Mouse (Mus musculus) midbrain, embryonic 11.5 days (tissue): ENCODE measurements at regions not wholly inside any gene's neighbourhood (a gene's known extent, or its start where the extent isn't known, plus 50 kb on each side); places are given as distances from the start of the nearest gene placed in this dataset.
"Not testable (repeated sequence)": the region's sequence is repeated elsewhere in the genome, so short reads cannot be mapped to it uniquely, and the experiment has no call there.

Experiments used
- ATAC-seq: fragments of 200-750 bp; cut with Nextera tagmentation; 2 replicates; pipeline ENCODE4 v1.8.0; 2017; ENCODE audit warnings: moderate TSS enrichment, moderate library complexity; ENCODE audit not compliant: low FRiP score
- DNase-seq: peaks from one replicate; pipeline ENCODE4 v3.0.0; 2015; ENCODE audit warnings: low spot score; ENCODE audit errors: missing footprints
- H3K27ac ChIP-seq: fragments of 300-500 bp; sonication (generic); 2 replicates; pipeline ENCODE4 v1.5.1; 2014; ENCODE audit warnings: low read depth, low read length
- H3K27me3 ChIP-seq: fragments of 300-500 bp; sonication (generic); 2 replicates; pipeline ENCODE4 v1.6.1; 2014; ENCODE audit warnings: mild to moderate bottlenecking, low read length, moderate library complexity, mixed read lengths; ENCODE audit not compliant: control insufficient read depth, insufficient read depth
- H3K36me3 ChIP-seq: fragments of 300-500 bp; sonication (generic); 2 replicates; pipeline ENCODE4 v1.6.1; 2014; ENCODE audit warnings: mild to moderate bottlenecking, low read length, moderate library complexity, mixed read lengths; ENCODE audit not compliant: control insufficient read depth, insufficient read depth
- H3K4me1 ChIP-seq: fragments of 300-500 bp; sonication (generic); 2 replicates; pipeline ENCODE4 v1.6.1; 2014; ENCODE audit warnings: low read length; ENCODE audit not compliant: control insufficient read depth, insufficient read depth
- H3K4me2 ChIP-seq: fragments of 300-500 bp; sonication (generic); 2 replicates; pipeline ENCODE4 v1.6.1; 2014; ENCODE audit warnings: mild to moderate bottlenecking, moderate library complexity
- H3K4me3 ChIP-seq: fragments of 300-500 bp; sonication (generic); 2 replicates; pipeline ENCODE4 v1.5.1; 2014; ENCODE audit warnings: low read depth, low read length
- H3K9ac ChIP-seq: fragments of 300-500 bp; sonication (generic); 2 replicates; pipeline ENCODE4 v1.6.1; 2014; ENCODE audit warnings: low read length
- H3K9me3 ChIP-seq: fragments of 300-500 bp; sonication (generic); 2 replicates; pipeline ENCODE4 v1.6.1; 2016; ENCODE audit warnings: low read length; ENCODE audit not compliant: control insufficient read depth
- WGBS: fragments of 180-500 bp; shearing (Covaris S2); extraction: QIAGEN DNeasy Blood & Tissue Kit; methylation state at CpG from one replicate; pipeline ENCODE4 v1.1.7; 2014; 5-methylcytosine and 5-hydroxymethylcytosine counted together

DNA sequence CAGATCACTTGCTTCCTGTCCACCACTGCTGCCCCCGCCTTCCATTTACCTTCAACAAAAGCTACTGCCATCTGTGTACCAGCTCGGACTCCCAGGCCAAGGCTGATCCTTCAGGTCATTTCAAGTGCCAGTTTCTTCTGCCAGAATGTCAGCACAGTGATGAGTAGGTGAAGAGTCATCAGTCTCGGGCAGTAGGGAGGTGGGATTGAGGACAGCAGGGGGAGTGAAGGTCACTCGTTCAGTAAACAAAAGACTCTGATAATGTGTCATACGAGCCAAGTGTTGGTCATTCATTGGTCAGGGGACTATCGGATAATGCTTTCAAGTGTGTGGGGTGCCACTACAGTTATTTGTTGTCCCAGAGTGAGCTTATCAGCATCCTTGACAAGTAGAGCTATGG is 536.3 kb downstream of the Plxdc2 start:
- H3K4me3 ChIP-seq, H3K9ac ChIP-seq, ATAC-seq, H3K4me1 ChIP-seq, H3K4me2 ChIP-seq, H3K27me3 ChIP-seq, DNase-seq, H3K9me3 ChIP-seq, H3K27ac ChIP-seq, H3K36me3 ChIP-seq: not testable (repeated sequence)
- WGBS = 79% methylated on average over 6 of the region's 6 CpGs

DNA sequence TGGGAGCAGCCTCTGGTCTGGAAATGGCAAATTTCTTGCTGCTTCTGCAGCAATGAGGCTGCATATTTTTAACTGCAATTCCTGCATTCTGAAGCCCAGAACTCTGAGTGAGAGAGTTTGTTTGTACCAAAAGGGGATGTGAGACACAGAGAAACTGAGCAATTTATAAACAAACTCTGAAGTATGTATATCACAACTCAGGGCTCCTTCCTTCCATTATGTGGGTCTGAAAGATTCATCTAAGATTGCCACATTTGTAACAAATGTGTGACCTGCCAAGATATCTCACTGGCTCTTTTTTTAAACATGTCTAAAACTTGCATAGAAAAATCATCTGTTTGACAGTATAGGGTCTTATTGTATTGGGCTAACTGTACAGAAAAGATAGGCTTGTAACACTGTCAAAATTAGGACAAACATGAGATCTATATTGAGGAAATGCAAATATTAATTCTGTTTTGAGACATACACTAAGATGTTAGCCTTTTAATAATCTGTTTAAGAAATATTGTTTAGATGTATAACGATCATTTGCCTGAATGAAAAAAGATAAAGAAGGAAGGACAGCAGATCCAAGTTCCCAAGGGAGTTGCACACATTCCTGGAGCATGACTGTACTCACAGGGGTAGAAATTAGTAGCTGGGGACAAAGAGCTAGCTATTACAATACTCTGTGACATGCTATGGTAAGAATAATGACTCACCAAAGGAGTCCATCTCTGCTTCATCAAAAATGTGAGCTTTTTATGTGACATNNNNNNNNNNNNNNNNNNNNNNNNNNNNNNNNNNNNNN is 553.3 kb downstream of the Plxdc2 start:
- ATAC-seq = no peak
- no peaks in the 10 kb centered on the region for H3K9me3 ChIP-seq
- no peaks in the 10 kb centered on the region for H3K4me1 ChIP-seq
- H3K36me3 ChIP-seq = no peaks in the 10 kb centered on the region
- no peak overlapping the region for H3K4me3 ChIP-seq
- no peak overlapping the region for H3K9ac ChIP-seq
- no peak overlapping the region for H3K4me2 ChIP-seq
- DNase-seq = no peak
- no peaks in the 10 kb centered on the region for H3K27me3 ChIP-seq
- no peak overlapping the region for H3K27ac ChIP-seq
- 87% methylated on average over 1 of the region's 1 CpGs for WGBS

DNA sequence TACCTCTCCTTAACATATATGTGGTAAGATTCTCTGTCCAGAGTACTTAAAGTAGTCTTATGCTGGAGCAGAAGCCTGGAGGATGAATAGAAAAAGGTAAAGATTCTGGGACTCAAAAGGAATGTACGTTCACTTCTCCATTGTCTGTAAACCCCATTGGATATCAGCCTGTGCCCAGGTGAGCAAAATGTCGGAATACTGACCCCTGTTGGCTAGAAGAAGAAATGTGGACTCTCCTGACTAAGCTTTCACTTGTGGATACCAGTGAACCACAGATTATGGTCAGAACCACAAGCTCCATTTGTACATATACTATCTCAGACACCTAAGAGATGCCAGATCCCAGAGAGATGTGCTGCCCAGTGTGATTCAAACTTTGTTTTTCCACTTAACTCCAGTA is 558.5 kb downstream of the Plxdc2 start:
- no peaks in the 10 kb centered on the region for H3K9me3 ChIP-seq
- no peaks in the 10 kb centered on the region for H3K27me3 ChIP-seq
- WGBS = 25% methylated on average over 2 of the region's 2 CpGs
- H3K27ac ChIP-seq = no peak overlapping the region
- H3K4me1 ChIP-seq = no peaks in the 10 kb centered on the region
- no peak overlapping the region for H3K4me2 ChIP-seq
- DNase-seq = no peak
- H3K9ac ChIP-seq = no peak overlapping the region
- no peak for ATAC-seq
- no peak overlapping the region for H3K4me3 ChIP-seq
- no peaks in the 10 kb centered on the region for H3K36me3 ChIP-seq

DNA sequence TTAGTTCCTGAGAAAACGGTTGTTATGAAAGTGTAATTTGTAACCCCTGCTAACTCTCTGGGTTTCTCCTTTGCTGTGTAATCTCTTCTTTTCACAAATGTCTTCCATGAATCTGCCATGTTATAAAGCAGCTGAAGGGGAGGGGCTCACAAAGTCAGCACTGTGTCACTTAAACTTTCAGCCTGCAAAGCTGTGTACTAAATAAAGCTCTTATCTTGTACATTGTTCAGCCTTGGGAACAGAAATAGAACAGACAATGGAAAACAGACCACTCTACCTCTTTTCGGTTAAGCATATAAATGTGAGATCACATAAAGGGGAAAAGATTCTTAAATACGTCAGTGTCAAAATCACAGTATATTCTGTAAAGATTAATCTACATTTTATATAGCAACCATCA is 573.9 kb downstream of the Plxdc2 start:
- Histone ChIP-seq H3K9me3 (no peaks in the 10 kb centered on the region), H3K27me3 (no peaks in the 10 kb centered on the region), H3K9ac (no peak overlapping the region), H3K36me3 (no peaks in the 10 kb centered on the region), H3K4me3 (no peak overlapping the region), H3K27ac (no peak overlapping the region), H3K4me1 (no peaks in the 10 kb centered on the region), H3K4me2 (no peak overlapping the region)
- DNase-seq (no peak), ATAC-seq (no peak)
- 85% methylated on average over 3 of the region's 3 CpGs for WGBS

DNA sequence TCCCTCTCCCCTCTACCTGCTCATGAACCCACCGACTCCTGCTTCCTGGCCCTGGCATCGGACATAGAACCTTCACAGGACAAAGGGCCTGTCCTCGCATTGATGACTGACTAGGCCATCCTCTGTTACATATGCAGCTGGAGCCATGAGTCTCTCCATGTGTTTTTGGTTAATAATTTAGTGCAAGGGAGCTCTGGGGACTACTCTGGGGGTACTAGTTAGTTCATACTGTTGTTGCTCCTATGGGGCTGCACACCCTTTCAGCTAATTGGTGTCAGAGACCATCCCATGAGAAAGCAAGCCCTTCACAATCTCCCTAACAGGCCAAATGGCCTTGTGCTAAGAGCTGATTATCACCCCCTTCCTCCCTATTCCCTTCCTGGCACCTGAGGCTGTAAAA is 603.3 kb downstream of the Plxdc2 start:
- no peak overlapping the region for H3K9ac ChIP-seq
- no peak for ATAC-seq

DNA sequence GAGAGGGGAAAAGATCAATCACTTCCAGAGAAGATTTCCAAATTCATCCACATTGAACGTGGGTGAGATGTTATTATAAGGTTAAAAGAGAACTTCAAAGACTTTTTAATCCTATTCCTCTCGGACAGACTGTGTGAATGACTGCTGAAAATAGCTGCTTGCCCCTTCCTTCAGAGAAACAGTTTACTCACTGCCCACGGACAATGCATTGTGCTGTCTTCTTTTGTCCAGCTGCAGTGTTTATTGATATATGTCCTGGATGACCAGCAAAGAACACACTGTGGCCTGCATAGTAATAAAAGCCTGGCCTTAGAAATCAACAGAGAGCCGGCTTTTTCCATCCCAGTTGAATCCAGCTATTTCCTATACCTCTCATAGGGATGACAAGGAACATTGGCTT is 621.3 kb downstream of the Plxdc2 start:
- Histone ChIP-seq H3K4me2 (no peak overlapping the region), H3K9me3 (no peaks in the 10 kb centered on the region), H3K9ac (no peak overlapping the region), H3K4me3 (no peak overlapping the region), H3K27me3 (no peaks in the 10 kb centered on the region), H3K36me3 (no peaks in the 10 kb centered on the region), H3K27ac (no peak overlapping the region), H3K4me1 (peaks cover 3% of the 10 kb centered on the region; the same call in 1 of the 2 replicates)
- DNase-seq (peak; percentile 85), ATAC-seq (peak; percentile 76)
- WGBS = 0% methylated on average over 4 of the region's 4 CpGs

More for the DNA sequence above, 603.3 kb downstream of the Plxdc2 start:
- WGBS = 85% methylated on average over 3 of the region's 3 CpGs
- no peaks in the 10 kb centered on the region for H3K9me3 ChIP-seq
- H3K27me3 ChIP-seq = no peaks in the 10 kb centered on the region
- no peaks in the 10 kb centered on the region for H3K36me3 ChIP-seq
- no peaks in the 10 kb centered on the region for H3K4me1 ChIP-seq
- H3K4me2 ChIP-seq = no peak overlapping the region
- H3K4me3 ChIP-seq = no peak overlapping the region
- H3K27ac ChIP-seq = no peak overlapping the region
- DNase-seq = no peak

DNA sequence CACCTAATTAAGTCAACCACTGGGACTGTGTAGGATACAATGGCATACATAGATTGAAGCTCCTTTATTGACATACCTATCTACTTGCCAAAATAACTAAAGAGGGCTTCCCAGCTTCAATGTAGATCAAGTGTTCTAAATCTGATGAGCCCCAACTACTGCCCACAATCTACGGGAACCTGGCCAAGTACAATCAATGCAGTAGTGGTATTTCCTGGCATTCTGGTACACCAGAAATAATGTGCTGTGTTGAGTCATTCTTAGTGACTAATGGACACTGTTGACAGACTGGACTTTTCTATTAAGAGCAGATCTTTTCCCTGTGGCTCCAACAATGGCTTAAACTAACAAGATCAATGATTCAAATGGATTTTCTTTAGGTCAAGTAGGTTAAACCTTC is 626.7 kb downstream of the Plxdc2 start:
- Histone ChIP-seq H3K27me3 (no peaks in the 10 kb centered on the region), H3K27ac (no peak overlapping the region), H3K4me2 (no peak overlapping the region), H3K36me3 (no peaks in the 10 kb centered on the region), H3K4me3 (no peak overlapping the region), H3K9ac (no peak overlapping the region), H3K4me1 (no peaks in the 10 kb centered on the region; the same call in 1 of the 2 replicates), H3K9me3 (no peaks in the 10 kb centered on the region)
- WGBS = 91% methylated on average over 1 of the region's 1 CpGs
- no peak for ATAC-seq
- no peak for DNase-seq

DNA sequence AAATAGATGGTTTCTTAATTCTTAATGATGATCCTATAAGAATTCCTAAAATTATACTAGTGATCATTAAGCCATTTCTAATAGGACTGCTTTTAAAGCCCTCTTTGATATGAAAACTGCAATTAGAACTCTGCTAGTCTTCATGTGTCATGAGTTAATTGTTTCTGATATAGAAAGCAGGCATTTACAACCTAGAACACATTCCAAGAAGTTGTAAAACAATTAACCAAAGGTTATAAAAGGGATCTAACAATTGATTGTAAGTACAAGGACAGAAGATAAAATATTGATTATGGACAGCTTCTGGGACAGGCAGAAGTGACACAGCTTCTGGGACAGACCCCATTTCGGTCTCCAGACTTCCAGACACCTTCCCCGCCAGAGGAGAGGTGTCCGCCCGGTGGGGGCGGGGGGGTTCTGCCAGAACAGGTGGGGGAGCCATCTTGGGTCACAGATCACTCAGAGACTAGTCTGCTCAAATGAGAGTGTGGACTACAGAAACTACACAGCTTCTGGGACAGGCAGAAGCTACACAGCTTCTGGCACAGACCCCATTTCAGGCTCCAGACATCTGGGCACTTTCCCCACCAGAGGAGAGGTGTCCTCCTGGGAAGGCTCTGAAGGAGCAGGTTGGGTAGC is 627.6 kb downstream of the Plxdc2 start:
- Histone ChIP-seq H3K36me3 (no peaks in the 10 kb centered on the region), H3K9me3 (no peaks in the 10 kb centered on the region), H3K27ac (no peak overlapping the region), H3K4me3 (no peak overlapping the region), H3K4me2 (no peak overlapping the region), H3K4me1 (no peaks in the 10 kb centered on the region), H3K9ac (no peak overlapping the region), H3K27me3 (no peaks in the 10 kb centered on the region)
- no peak for ATAC-seq
- 89% methylated on average over 5 of the region's 5 CpGs for WGBS
- DNase-seq = no peak
